Mouse (Mus musculus) E14TG2a.4 (cell line): Measurements from ENCODE around the gene Susd6.

Experiments used
- CTCF ChIP-seq: conservative IDR thresholded peaks from 2 replicates; pipeline ENCODE4 v1.5.1; 2014; ENCODE audit warnings: low read length
- POU5F1 ChIP-seq: IDR thresholded peaks from 2 replicates; pipeline ENCODE4 v1.6.1; 2014; ENCODE audit warnings: low read length, borderline replicate concordance

- no peak for TF ChIP-seq CTCF
- TF ChIP-seq POU5F1, result no peak
Observed at GRCm38 (mm10) chr12:80927518-80927917, 137.2 kb downstream of the Susd6 start.
